Mouse (Mus musculus) liver, embryonic 14.5 days (tissue): ENCODE results near the gene Tgoln1.

Source experiments
- CTCF ChIP-seq: IDR thresholded peaks from 2 replicates; pipeline ENCODE4 v1.5.1; 2016; ENCODE audit warnings: antibody characterized with exemption, low read depth, control low read depth
- EP300 ChIP-seq: IDR thresholded peaks from 2 replicates; pipeline ENCODE4 v1.6.1; 2016; ENCODE audit warnings: antibody characterized with exemption, low read depth

- TF ChIP-seq CTCF = no peak
- no peak for TF ChIP-seq EP300
These were observed 16.6 kb downstream of the Tgoln1 start for GRCm38 (mm10) chr6:72600216-72600615.
